Mouse (Mus musculus): ENCODE data around the gene Trub1. TPM values are rescaled to one million over a fixed set of nuclear protein-coding genes. Genes with fewer than 3 reads are reported as not detected.

The Trub1 gene
- total RNA-seq, 4 experiments from 2014 or later = 17.3 to 18.5 (median 17.9) TPM

- DNase-seq (ENCODE audit: low spot score in 2 of 2) = no peak
These were observed 38.3 kb downstream of the Trub1 start for GRCm38 (mm10) chr19:57491030-57491429.

GRCm38 (mm10) chr19:57494020-57494419, 41.3 kb downstream of the Trub1 start:
- DNase-seq (ENCODE audit: low spot score in 2 of 2) = no peak

- no peak for DNase-seq (ENCODE audit: low spot score in 2 of 2)
These were observed 45.5 kb downstream of the Trub1 start for GRCm38 (mm10) chr19:57498110-57498743.

DNA sequence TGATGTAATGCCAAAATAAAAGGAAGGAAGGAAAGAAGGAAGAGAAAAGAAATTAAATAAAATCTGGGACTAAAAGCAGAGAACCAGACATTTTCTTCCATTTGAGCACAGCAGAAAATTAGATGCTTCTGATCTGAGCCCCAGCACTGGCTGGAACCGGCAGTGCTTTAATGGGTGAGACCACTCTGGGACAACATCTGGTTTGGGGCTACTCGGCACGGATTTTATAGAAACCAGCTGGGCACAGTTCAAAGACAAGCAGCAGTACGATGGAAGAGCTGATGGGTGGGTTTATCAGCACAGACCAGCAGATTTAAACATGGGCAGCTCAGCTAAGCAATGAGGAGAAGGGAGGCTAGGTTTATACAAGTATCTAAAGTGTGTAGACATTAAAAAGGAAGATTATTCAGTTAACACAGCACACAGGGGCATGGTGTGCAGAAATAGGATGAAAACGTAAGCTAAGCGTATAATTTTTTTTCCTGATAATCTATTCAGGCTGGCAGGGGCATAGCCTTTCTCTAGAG, 46.2 kb downstream of the Trub1 start:
- DNase-seq (ENCODE audit: low spot score in 2 of 2) = no peak

- DNase-seq (ENCODE audit: low spot score in 2 of 2) = no peak
These were observed 47.5 kb downstream of the Trub1 start for GRCm38 (mm10) chr19:57500254-57500653.

DNA sequence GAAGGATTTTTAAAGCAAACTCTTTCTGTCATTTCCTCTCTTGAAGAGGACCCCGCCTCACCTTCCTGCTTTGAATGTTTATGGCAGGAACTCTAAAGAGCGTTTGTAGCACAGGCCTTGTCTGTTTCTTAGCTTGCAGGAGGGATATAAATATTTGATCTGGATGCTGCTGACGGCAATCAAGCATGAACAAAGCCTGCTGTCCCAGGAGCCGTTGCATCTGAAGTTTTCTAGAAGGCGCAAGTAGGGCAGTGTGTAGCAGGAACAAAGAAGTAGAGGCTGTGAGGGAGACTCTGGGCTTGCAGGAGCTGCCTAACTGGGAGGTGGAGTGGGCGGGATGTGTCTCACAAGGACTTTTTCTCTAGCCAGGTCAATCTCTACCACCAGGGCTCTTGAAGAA, 50.4 kb downstream of the Trub1 start:
- DNase-seq (ENCODE audit: low spot score in 2 of 2) = no peak

GRCm38 (mm10) chr19:57505048-57505932, 52.6 kb downstream of the Trub1 start:
- no peak for DNase-seq (ENCODE audit: low spot score in 2 of 2)

GRCm38 (mm10) chr19:57506591-57506990, 53.9 kb downstream of the Trub1 start:
- DNase-seq (ENCODE audit: low spot score in 2 of 2) = no peak

- no peak for DNase-seq (ENCODE audit: low spot score in 2 of 2)
These were observed 55.6 kb downstream of the Trub1 start for GRCm38 (mm10) chr19:57508261-57508788.

DNA sequence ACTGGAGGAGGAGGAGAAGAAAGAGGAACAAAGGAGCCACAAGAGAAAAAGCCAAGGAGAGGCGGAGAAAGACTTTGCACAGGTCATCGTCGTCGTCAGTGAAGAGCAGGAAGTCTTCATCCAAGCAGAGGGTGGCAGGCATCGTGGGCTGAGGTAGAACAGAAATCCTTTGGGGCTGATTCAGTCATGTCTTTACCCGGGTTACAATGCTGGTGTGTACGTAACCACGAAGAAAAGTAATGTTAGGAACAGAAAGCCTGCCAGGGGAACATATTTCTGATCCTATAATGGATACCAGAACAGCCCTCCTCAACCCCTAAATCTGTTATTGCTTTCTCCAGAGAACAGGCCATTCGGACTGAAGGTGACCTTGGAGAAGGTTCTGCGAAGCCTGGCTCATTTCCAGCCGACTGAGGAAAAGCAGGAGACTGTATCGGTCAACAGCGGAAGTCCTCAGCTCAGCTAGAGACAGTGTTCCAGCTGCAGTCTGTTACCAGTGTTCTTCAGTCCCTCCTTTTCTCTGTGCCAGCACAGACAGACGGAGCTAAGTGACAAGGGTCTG, 57.1 kb downstream of the Trub1 start:
- DNase-seq (ENCODE audit: low spot score in 2 of 2) = no peak

DNA sequence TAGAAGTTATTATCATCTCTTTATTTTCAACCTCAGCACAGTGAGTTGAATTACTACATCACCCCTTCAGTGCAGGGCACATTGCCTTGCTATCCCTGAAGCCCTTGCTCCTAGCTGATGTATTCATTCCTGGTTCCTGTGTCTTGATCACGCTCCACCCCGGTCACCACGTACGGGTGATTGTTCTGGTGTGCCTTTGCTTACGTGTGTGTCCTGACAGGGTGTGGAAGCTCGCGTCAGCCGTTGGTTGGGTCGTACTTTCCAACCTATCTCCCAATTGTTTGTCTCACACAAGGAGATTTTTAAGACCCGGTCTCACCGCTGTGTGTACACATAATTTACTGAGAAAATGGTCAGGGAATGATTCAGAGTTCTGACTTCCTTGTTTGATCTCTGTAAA, 58.1 kb downstream of the Trub1 start:
- DNase-seq (ENCODE audit: low spot score in 2 of 2) = no peak

- DNase-seq (ENCODE audit: low spot score in 2 of 2) = no peak
These were observed 60.4 kb downstream of the Trub1 start for GRCm38 (mm10) chr19:57513123-57513522.

GRCm38 (mm10) chr19:57521721-57522120, 69.0 kb downstream of the Trub1 start:
- peak in 1 of 2 experiments; percentile 43 for DNase-seq (ENCODE audit: low spot score in 2 of 2)

- DNase-seq (ENCODE audit: low spot score in 2 of 2) = peak; percentile 39 to 41
These were observed 70.7 kb downstream of the Trub1 start for GRCm38 (mm10) chr19:57523363-57523762.

- no peak for DNase-seq (ENCODE audit: low spot score in 2 of 2)
These were observed 73.0 kb downstream of the Trub1 start for GRCm38 (mm10) chr19:57525693-57526092.

DNA sequence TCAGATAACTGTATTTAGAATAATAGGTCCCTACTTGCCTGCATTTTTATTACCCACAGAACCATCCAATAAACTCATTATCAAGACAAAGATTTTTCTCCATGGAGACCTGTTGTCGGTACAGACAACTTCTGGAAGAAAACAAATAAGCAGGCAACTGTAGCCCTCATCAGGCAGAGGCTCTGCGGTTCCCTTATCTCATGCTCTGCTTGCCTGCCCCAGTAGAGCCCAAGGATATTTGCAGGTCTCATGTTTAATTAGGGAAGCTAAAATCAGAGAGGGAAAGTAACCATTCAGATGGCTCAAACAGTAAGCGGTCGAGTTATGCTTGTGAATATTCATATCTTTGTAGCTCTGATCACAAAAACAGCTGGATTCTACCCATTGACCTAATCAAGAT, 77.5 kb downstream of the Trub1 start:
- DNase-seq (ENCODE audit: low spot score in 2 of 2) = no peak

DNA sequence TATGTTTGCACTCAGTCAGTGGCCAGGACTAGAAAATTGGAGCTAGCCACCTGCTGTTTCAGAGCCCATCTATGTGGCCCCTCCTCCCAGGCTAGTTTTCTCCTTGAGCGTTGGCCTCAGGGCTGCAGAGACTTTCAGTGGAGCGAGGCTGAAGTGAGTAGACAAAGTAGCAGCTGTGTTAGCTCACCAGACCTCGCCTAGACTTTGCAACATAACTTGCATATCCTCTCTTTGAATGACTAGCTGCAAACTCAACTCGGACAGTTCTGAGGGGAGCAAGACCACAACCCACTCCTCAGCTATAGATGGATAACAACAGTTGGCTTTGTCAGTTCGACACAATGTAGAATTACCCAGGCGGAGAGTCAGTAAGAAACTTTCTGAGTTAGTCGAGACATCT, 81.5 kb downstream of the Trub1 start:
- DNase-seq (ENCODE audit: low spot score in 2 of 2) = no peak

DNA sequence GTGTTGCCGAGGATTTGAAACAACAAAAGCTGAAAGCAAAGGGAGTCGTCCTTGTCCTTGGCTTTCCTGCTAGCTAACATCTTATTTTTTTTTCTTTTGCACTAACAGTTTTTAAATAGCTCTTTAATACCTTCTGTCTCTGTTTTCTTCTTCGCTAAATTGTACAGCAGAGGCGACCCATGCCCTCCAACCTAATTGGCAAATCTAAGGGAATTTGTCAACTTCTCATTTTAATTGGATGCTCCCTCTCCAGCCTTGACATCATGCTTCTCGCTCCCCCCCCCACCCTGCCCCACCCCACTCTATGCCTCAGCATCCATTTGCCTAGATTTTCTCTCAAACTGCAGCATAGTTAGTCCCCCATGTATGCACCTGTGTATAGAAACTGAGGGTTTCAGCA, 83.8 kb downstream of the Trub1 start:
- no peak for DNase-seq (ENCODE audit: low spot score in 2 of 2)

- no peak for DNase-seq (ENCODE audit: low spot score in 2 of 2)
These were observed 84.9 kb downstream of the Trub1 start for GRCm38 (mm10) chr19:57537510-57538182.

- DNase-seq (ENCODE audit: low spot score in 2 of 2) = no peak
These were observed 87.4 kb downstream of the Trub1 start for GRCm38 (mm10) chr19:57540118-57540517.

Measured in layer of hippocampus, adult 8-10 months (tissue).